Mouse (Mus musculus) adrenal gland, postnatal 10 days (tissue): ENCODE data around the gene Cog4. TPM values are rescaled to one million over a fixed set of nuclear protein-coding genes. Genes with fewer than 3 reads are reported as not detected.

Experiments
- DNase-seq: peaks from one replicate; pipeline ENCODE4 v3.0.0; 2021; ENCODE audit warnings: mixed read lengths
- long read RNA-seq, 2 experiments: library from polyadenylated mRNA; stranded (forward); transcript quantifications; one replicate each; pipeline ENCODE4 v2.0.0; 2021
- total RNA-seq, 2 experiments: library from RNA; stranded (reverse); gene quantifications; 2 replicates each; pipeline ENCODE4 v1.2.3; 2021

Gene Cog4
- total RNA-seq, result 10 to 100 TPM; 75.3 to 89.4 TPM
- long read RNA-seq, experiment 1, transcript Cog4-201 (19 exons, 2,737 nt), result major isoform, 115 of 137 reads
- long read RNA-seq, experiment 1, partial matches to known transcripts, result 7 of 137 reads
- long read RNA-seq, experiment 1, other reads (novel, unspliced or antisense), result 14 of 137 reads
- long read RNA-seq, experiment 2, transcript Cog4-201 (19 exons, 2,737 nt), result major isoform, 70 of 94 reads
- long read RNA-seq, experiment 2, partial matches to known transcripts, result 4 of 94 reads
- long read RNA-seq, experiment 2, other reads (novel, unspliced or antisense), result 19 of 94 reads

- DNase-seq, result peak; percentile 90
Observed at GRCm38 (mm10) chr8:110846405-110847170, at the start of gene Cog4, which contains the start of gene Sf3b3. TSS of gene Cog4 (plus strand) at chr8:110846600. TSS of gene Sf3b3 (minus strand) at chr8:110846787.

GRCm38 (mm10) chr8:110797086-110797485 is 49.3 kb upstream of the Cog4 start:
- no peak for DNase-seq

GRCm38 (mm10) chr8:110802988-110803387 is 43.4 kb upstream of the Cog4 start:
- peak; percentile 40 for DNase-seq

GRCm38 (mm10) chr8:110803856-110804255 is 42.5 kb upstream of the Cog4 start:
- no peak for DNase-seq

- no peak for DNase-seq
Observed at GRCm38 (mm10) chr8:110804825-110805514, 41.4 kb upstream of the Cog4 start.

- no peak for DNase-seq
Observed at GRCm38 (mm10) chr8:110805669-110806068, 40.7 kb upstream of the Cog4 start, which contains the start of gene Il34. TSS of gene Il34 (minus strand) at chr8:110805924.

- DNase-seq, result no peak
Observed at GRCm38 (mm10) chr8:110806146-110806545, 40.3 kb upstream of the Cog4 start.

GRCm38 (mm10) chr8:110808495-110809472 is 37.6 kb upstream of the Cog4 start:
- DNase-seq, result peak; percentile 42

- DNase-seq, result peak; percentile 63
Observed at GRCm38 (mm10) chr8:110809831-110810230, 36.6 kb upstream of the Cog4 start.

GRCm38 (mm10) chr8:110810481-110811065 is 35.8 kb upstream of the Cog4 start:
- DNase-seq, result no peak

GRCm38 (mm10) chr8:110811116-110811515 is 35.3 kb upstream of the Cog4 start:
- DNase-seq, result no peak

- DNase-seq, result no peak
Observed at GRCm38 (mm10) chr8:110811793-110812192, 34.6 kb upstream of the Cog4 start.

GRCm38 (mm10) chr8:110812349-110813080 is 33.9 kb upstream of the Cog4 start:
- DNase-seq, result no peak

GRCm38 (mm10) chr8:110813081-110813812 is 33.2 kb upstream of the Cog4 start:
- DNase-seq, result no peak

GRCm38 (mm10) chr8:110815308-110815707 is 31.1 kb upstream of the Cog4 start:
- no peak for DNase-seq

GRCm38 (mm10) chr8:110816990-110817389 is 29.4 kb upstream of the Cog4 start:
- DNase-seq, result no peak

GRCm38 (mm10) chr8:110818593-110818992 is 27.8 kb upstream of the Cog4 start:
- no peak for DNase-seq

GRCm38 (mm10) chr8:110820257-110820656 is 26.1 kb upstream of the Cog4 start:
- peak; percentile 23 for DNase-seq

GRCm38 (mm10) chr8:110821960-110822359 is 24.4 kb upstream of the Cog4 start:
- no peak for DNase-seq

- DNase-seq, result no peak
Observed at GRCm38 (mm10) chr8:110824861-110825260, 21.5 kb upstream of the Cog4 start.
